Mouse (Mus musculus): ENCODE data around the gene Ccdc122.

DNA sequence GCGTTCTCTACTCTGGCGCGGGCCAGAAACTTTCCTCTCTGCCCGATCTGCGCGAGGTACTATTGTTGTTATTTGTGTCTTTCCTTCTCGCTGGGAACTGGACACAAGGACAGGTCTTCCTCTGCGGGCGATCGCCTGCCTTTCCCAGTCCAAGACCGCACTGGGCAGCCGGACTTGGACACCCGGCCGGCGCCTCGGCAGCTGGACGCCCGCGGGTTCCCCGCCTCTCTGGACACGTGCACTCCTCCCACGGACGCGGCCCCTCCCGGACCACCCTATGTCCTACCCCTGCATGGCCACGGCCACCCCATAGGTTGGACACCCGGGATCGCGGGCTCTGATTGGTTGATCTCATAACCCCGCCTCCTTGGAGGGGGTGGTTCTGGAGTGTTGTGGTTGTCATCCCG, 120.9 kb downstream of the Ccdc122 start:
- no peak for TF ChIP-seq CTCF (IDR thresholded peaks at IDR 0.05; ENCODE audit: low read depth, low read length)
- no peak for TF ChIP-seq POLR2A (IDR thresholded peaks at IDR 0.05; ENCODE audit: borderline replicate concordance, low read depth, low read length)
